Mouse (Mus musculus) gastrocnemius, adult 2 months (tissue): ENCODE measurements around the gene Gm17720. TPM values are rescaled to one million over a fixed set of nuclear protein-coding genes. Genes with fewer than 3 reads are reported as not detected.
"Not testable (repeated sequence)": the region's sequence is repeated elsewhere in the genome, so short reads cannot be mapped to it uniquely, and the experiment has no call there.

ENCODE experiments used
- DNase-seq: peaks from one replicate; pipeline ENCODE4 v3.0.0; 2022
- H3K27ac ChIP-seq: fragments of 200-600 bp; 2 replicates; pipeline ENCODE4 v1.8.1; 2022; ENCODE audit warnings: mild to moderate bottlenecking
- H3K4me3 ChIP-seq: fragments of 200-600 bp; 2 replicates; pipeline ENCODE4 v1.8.1; 2022; ENCODE audit warnings: mild to moderate bottlenecking, moderate library complexity
- CTCF ChIP-seq: fragments of 200-600 bp; IDR thresholded peaks from 2 replicates; pipeline ENCODE4 v1.8.1; 2022; ENCODE audit warnings: antibody characterized with exemption, mild to moderate bottlenecking, moderate library complexity
- intact Hi-C: fragments of 180-260 bp; cut with DNase I; formaldehyde crosslinking; loops from one replicate; pipeline ENCODE4 v1.15.1; 2025
- total RNA-seq, 2 experiments: library from RNA; stranded (reverse); gene quantifications; 2 replicates each; pipeline ENCODE4 v1.2.3; 2021

Gm17720 gene
- total RNA-seq, 2 experiments from 2014 or later, result not detected

- H3K27ac ChIP-seq, result no peak overlapping the region
- H3K4me3 ChIP-seq, result no peak overlapping the region
- intact Hi-C loops, result no loop called here
- no peak for TF ChIP-seq CTCF
- DNase-seq, result no peak
These were observed 66.4 kb downstream of the Gm17720 start for GRCm38 (mm10) chr8:110036156-110036555.

GRCm38 (mm10) chr8:110034331-110034730, 68.2 kb downstream of the Gm17720 start:
- intact Hi-C loops, result no loop called here
- TF ChIP-seq CTCF, result no peak
- no peak overlapping the region for H3K4me3 ChIP-seq
- H3K27ac ChIP-seq, result no peak overlapping the region
- DNase-seq, result no peak

- H3K27ac ChIP-seq, H3K4me3 ChIP-seq, intact Hi-C loops, DNase-seq: not testable (repeated sequence)
These were observed 68.8 kb downstream of the Gm17720 start for GRCm38 (mm10) chr8:110033771-110034170.

Other genes starting within 250 kb of the Gm17720 start
- gene Phlpp2, start 234.2 kb downstream of the Gm17720 start, total RNA-seq, result 1 to 10 TPM; 2.4 to 2.9 TPM
- gene Marveld3, start 140.6 kb downstream of the Gm17720 start, total RNA-seq, result not detected
- gene Tat, start 112.3 kb downstream of the Gm17720 start, total RNA-seq, result not detected
- not detected for gene Chst4, start 63.0 kb downstream of the Gm17720 start, total RNA-seq
- 1 to 10 TPM; 4.9 to 6.8 TPM for gene Zfp612, start 23.0 kb downstream of the Gm17720 start, total RNA-seq
- not detected for gene Gm21964, start 1.5 kb downstream of the Gm17720 start, total RNA-seq
- gene Calb2, start 65.5 kb upstream of the Gm17720 start, total RNA-seq, result not detected
- gene Cmtr2, start 112.9 kb upstream of the Gm17720 start, total RNA-seq, result 1 to 10 TPM; 3.2 to 3.4 TPM
- gene Hydin, start 164.2 kb upstream of the Gm17720 start, total RNA-seq, result under 1 TPM; 0.03 to 0.06 TPM